Mouse (Mus musculus): ENCODE measurements at regions not wholly inside any gene's neighbourhood (a gene's known extent, or its start where the extent isn't known, plus 50 kb on each side); places are given as distances from the start of the nearest gene placed in this dataset.

DNA sequence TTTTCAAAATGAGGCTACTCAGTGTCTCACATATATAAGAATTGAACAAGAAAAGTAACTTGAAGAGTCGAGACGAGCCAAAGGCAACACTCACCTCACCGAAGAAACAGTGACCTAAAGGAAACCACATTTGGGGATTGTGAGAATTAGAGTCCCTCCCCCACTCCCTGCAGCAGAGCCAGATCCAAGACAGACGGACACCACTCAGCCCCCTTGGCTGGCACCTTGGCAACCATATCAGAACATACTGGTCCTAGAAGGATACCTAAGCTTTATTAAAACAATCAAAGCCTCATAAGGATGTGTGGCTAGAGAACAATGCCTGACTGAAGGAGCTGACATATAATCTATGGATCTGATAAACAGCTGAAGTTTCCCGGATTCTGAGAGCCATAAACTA lies 112.5 kb downstream of the Atp6v1g3 start:
- no peaks in the 10 kb centered on the region for H3K9me3 ChIP-seq
- no peak overlapping the region for H3K9ac ChIP-seq
- 41% methylated on average over 5 of the region's 5 CpGs for WGBS
- no peak for ATAC-seq (ENCODE audit: borderline replicate concordance, extremely low read depth, low FRiP score, low TSS enrichment)
- no peaks in the 10 kb centered on the region for H3K36me3 ChIP-seq
- H3K4me3 ChIP-seq, result no peak overlapping the region
- H3K27me3 ChIP-seq, result peaks cover 3% of the 10 kb centered on the region; the same call in 1 of the 2 replicates
- no peak overlapping the region for H3K4me2 ChIP-seq
- H3K27ac ChIP-seq, result no peak overlapping the region
- no peaks in the 10 kb centered on the region for H3K4me1 ChIP-seq

DNA sequence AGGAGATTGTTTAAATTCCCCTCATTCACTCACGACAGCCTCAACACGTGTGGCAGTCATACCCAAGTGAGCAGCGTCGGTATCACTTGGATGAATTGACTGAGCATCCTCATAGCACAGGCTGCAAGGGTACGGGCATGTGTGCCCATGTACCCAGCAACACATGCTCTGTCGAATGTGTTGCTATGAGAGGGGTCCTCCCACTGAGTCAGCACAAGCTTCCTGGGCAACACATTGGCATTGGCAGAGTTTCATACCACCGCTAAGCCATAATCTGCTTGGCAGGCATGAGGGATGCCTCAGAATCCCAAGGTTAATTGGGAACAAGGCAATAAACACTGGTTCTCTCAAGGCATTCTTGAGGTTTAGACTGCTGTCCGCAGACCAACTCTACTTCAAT lies 115.1 kb downstream of the Atp6v1g3 start:
- Histone ChIP-seq H3K27me3 (peaks cover 3% of the 10 kb centered on the region; the same call in 1 of the 2 replicates), H3K4me2 (no peak overlapping the region), H3K4me3 (no peak overlapping the region), H3K4me1 (no peaks in the 10 kb centered on the region), H3K36me3 (no peaks in the 10 kb centered on the region), H3K9me3 (no peaks in the 10 kb centered on the region), H3K27ac (no peak overlapping the region), H3K9ac (no peak overlapping the region)
- ATAC-seq (ENCODE audit: borderline replicate concordance, extremely low read depth, low FRiP score, low TSS enrichment), result no peak
- WGBS, result 84% methylated on average over 8 of the region's 8 CpGs

DNA sequence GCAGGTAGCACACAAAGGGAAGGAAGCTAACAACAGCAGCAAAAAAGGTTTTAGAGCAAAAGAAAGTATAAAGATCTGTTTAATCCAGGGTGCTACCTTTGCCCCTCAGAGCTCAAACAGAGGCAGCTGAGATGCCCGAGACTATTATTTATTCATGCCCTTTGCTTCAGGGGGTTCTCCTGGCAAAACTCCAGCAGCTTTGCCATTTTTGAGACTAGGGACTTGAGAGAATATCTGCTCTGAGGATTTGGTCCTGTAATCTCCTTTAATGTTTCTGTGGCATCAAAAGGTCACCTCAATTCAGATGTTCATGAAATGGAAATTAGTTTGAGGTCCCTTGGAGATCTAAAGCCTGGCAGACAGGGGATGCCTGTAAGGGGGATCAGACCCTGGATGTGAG lies 116.1 kb downstream of the Atp6v1g3 start:
- H3K36me3 ChIP-seq, result no peaks in the 10 kb centered on the region
- H3K4me3 ChIP-seq, result no peak overlapping the region
- 49% methylated on average over 1 of the region's 1 CpGs for WGBS
- H3K4me2 ChIP-seq, result no peak overlapping the region
- no peak for ATAC-seq (ENCODE audit: borderline replicate concordance, extremely low read depth, low FRiP score, low TSS enrichment)
- no peaks in the 10 kb centered on the region for H3K9me3 ChIP-seq
- H3K4me1 ChIP-seq, result no peaks in the 10 kb centered on the region
- H3K27ac ChIP-seq, result no peak overlapping the region
- H3K9ac ChIP-seq, result no peak overlapping the region
- peaks cover 3% of the 10 kb centered on the region; the same call in 1 of the 2 replicates for H3K27me3 ChIP-seq

DNA sequence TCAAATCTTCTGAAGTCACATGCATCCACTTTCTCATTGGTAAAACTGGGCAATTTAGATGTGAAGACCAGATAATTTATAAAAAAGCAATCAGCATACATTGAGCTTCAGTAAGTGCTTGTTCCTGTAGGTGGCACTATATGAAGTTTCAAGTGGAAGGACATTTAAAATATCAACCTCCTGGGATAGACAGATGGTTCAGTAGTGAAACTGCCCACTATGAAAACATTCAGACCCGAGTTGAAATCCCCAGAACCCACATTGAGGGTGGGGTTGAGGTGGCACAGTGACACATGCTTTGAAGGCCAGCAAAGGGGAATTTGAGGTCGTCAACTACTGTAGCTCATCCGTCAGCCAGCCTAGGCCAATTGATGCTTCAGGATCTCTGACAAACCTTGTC lies 145.1 kb downstream of the Atp6v1g3 start:
- WGBS, result 62% methylated on average over 3 of the region's 3 CpGs
- Histone ChIP-seq H3K9me3 (no peaks in the 10 kb centered on the region), H3K36me3 (no peaks in the 10 kb centered on the region), H3K27me3 (no peaks in the 10 kb centered on the region), H3K9ac (no peak overlapping the region), H3K4me2 (no peak overlapping the region), H3K4me1 (no peaks in the 10 kb centered on the region), H3K4me3 (no peak overlapping the region), H3K27ac (no peak overlapping the region)
- ATAC-seq (ENCODE audit: borderline replicate concordance, extremely low read depth, low FRiP score, low TSS enrichment), result no peak

DNA sequence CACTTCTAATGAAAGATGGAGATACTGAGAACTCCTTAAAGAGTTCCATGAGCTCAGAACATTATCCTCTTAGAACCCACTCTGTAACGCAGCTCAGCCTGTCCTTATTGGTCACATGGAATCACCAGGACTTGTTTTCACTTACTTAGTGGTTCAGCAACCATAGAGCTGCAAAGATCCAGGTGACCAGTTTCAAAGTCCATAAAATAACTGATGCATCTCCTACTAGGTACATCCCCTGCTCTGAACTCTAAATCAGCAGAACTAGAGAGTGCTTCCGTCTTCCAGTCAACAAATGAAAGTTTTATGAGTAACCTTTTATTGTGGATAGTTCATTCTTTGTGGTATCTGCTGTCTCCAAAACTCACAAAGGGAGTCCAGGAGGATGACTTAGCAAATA lies 153.9 kb downstream of the Atp6v1g3 start:
- Histone ChIP-seq H3K27me3 (no peaks in the 10 kb centered on the region), H3K4me2 (no peak overlapping the region)
- WGBS, result 71% methylated on average over 2 of the region's 2 CpGs

More for the DNA sequence above, 153.9 kb downstream of the Atp6v1g3 start:
- ATAC-seq (ENCODE audit: borderline replicate concordance, extremely low read depth, low FRiP score, low TSS enrichment), result no peak
- H3K27ac ChIP-seq, result no peak overlapping the region
- no peaks in the 10 kb centered on the region for H3K36me3 ChIP-seq
- no peaks in the 10 kb centered on the region for H3K4me1 ChIP-seq
- no peak overlapping the region for H3K4me3 ChIP-seq
- H3K9me3 ChIP-seq, result no peaks in the 10 kb centered on the region
- H3K9ac ChIP-seq, result no peak overlapping the region
